Mouse (Mus musculus) liver, adult 2 months (tissue): ENCODE measurements around the gene Sirt6.

Source experiments
- CTCF ChIP-seq: fragments of 200-500 bp; IDR thresholded peaks from 2 replicates; pipeline ENCODE4 v1.5.1; 2011; ENCODE audit warnings: low read depth, low read length, control low read depth
- POLR2A ChIP-seq: fragments of 200-500 bp; IDR thresholded peaks from 2 replicates; pipeline ENCODE4 v1.6.1; 2011; ENCODE audit warnings: low read length, control low read depth; ENCODE audit not compliant: insufficient read depth; ENCODE audit errors: extremely low read depth

- TF ChIP-seq CTCF (no peak), POLR2A (no peak)
Observed at GRCm38 (mm10) chr10:81642648-81643448, 15.3 kb upstream of the Sirt6 start.
